Mouse (Mus musculus): Measurements from ENCODE around the gene Nyap2. TPM values are rescaled to one million over a fixed set of nuclear protein-coding genes. Genes with fewer than 3 reads are reported as not detected.

Nyap2 gene
- polyA plus RNA-seq, 1 experiment from 2014 or later: 0.42 TPM

GRCm38 (mm10) chr1:81098950-81099349, 22.2 kb downstream of the Nyap2 start:
- no peak overlapping the region for H3K27ac ChIP-seq (replicated peaks)
- no peaks in the 10 kb centered on the region for H3K9me3 ChIP-seq (replicated peaks)
- WGBS: 34% methylated on average over 1 of the region's 1 CpGs
- DNase-seq (ENCODE audit: low spot score): no peak
- H3K36me3 ChIP-seq: no peaks in the 10 kb centered on the region
- no peaks in the 10 kb centered on the region for H3K27me3 ChIP-seq (ENCODE audit: low read depth, poor library complexity, severe bottlenecking)
- peaks cover 48% of the 10 kb centered on the region for H3K4me1 ChIP-seq
- no peak overlapping the region for H3K4me3 ChIP-seq

DNA sequence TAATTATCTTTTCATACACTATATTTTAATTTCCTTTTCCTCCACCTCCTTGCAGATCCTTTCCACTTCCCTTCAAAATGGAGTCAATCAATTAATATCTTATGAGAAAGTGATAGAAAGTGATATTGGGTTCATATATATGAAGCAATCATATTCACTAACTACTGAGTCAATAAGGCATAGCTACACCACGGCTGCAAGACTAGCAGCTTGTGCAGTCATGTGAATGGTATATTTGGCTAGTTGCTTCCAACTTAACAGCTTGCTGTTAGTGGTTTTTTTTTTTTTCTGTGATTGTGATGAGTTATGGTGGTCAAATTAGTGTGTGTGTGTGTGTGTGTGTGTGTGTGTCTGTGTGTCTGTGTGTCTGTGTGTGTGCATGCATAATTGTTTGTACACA, 25.0 kb downstream of the Nyap2 start:
- no peaks in the 10 kb centered on the region for H3K36me3 ChIP-seq

DNA sequence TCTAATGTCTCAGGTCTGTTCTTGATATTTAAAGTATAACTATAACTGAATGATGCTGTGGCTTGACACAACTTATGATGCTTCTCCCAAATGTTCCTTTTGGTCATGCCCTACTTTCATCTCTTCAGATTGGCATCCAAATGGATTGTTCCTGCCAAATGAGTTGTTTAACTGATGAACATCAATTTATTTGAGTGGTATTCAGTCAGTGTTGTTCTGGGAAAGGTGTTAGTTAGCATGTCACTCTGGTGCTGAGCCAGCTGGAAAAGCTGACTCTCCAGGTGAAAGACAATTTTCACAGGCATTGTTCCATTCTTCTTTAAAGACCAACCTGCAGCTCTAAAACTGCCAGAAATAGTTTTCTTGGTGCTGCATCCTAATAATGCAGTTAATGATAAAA, 43.0 kb downstream of the Nyap2 start:
- no peaks in the 10 kb centered on the region for H3K27me3 ChIP-seq (ENCODE audit: low read depth, poor library complexity, severe bottlenecking)

More for the DNA sequence above, 25.0 kb downstream of the Nyap2 start:
- Histone ChIP-seq H3K4me1 (peaks cover 33% of the 10 kb centered on the region), H3K27ac (replicated peaks) (no peak overlapping the region), H3K27me3 (ENCODE audit: low read depth, poor library complexity, severe bottlenecking) (no peaks in the 10 kb centered on the region), H3K9me3 (replicated peaks) (no peaks in the 10 kb centered on the region), H3K4me3 (no peak overlapping the region)
- WGBS: 95% methylated on average over 1 of the region's 1 CpGs
- no peak for DNase-seq (ENCODE audit: low spot score)

DNA sequence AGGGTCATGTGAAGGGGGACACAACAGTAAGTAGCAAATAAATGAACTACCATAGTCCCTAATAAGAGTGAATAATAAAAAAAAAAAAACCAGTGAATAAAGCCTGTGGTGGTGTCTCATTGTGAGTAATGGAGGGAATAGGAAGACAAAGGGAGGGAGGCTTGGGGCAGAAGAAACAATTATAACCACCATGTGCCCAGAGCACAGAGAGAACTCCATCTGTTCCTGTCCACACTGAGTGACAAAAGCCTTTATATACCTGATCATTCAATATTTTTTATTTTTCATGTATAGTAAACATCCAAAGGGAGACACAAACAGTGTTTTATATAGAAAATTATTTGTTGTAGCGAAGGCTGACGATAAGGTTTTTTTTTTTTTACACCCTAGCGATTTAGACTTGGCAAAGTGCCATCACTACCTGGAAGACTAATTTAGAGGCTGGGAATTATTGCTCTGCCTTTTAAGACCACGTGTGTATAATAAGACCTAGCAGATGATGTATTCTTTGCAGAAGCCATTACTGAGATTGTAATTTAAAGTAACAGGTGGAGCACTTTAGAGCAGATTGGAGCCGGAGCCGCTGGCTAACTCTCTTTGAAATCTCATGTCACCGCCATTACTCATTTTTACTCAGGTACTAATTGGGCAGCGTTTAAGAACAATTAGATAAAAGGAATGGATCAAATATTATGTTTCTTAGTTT, 55.4 kb downstream of the Nyap2 start:
- H3K4me3 ChIP-seq: no peak overlapping the region
- H3K36me3 ChIP-seq: no peaks in the 10 kb centered on the region
- no peak overlapping the region for H3K27ac ChIP-seq (replicated peaks)
- H3K27me3 ChIP-seq (ENCODE audit: low read depth, poor library complexity, severe bottlenecking): no peaks in the 10 kb centered on the region
- WGBS: 90% methylated on average over 8 of the region's 8 CpGs
- DNase-seq (ENCODE audit: low spot score): no peak
- H3K4me1 ChIP-seq: no peaks in the 10 kb centered on the region
- H3K9me3 ChIP-seq (replicated peaks): no peaks in the 10 kb centered on the region

More for the DNA sequence above, 43.0 kb downstream of the Nyap2 start:
- no peak for DNase-seq (ENCODE audit: low spot score)
- Histone ChIP-seq H3K4me1 (no peaks in the 10 kb centered on the region), H3K36me3 (no peaks in the 10 kb centered on the region), H3K4me3 (no peak overlapping the region), H3K27ac (replicated peaks) (no peak overlapping the region), H3K9me3 (replicated peaks) (no peaks in the 10 kb centered on the region)

DNA sequence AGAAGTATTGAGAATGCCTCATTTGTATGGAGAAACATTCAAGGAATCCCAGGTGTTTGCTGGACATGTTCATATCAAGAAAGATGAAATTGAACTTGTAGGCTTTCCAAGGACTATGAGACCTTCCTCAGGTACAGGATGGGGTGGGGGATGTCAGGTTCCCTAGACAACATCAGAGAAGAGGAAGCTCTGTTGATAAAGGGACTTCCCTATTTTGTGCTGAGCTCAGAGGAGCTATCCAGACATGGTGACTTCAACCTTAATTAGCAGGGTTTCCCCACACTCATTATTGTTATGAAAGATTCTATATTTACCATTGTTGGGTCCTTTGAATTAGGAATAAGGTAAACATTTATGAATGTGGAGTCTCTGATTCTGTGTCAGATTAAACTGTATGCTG, 67.1 kb downstream of the Nyap2 start:
- no peaks in the 10 kb centered on the region for H3K27me3 ChIP-seq (ENCODE audit: low read depth, poor library complexity, severe bottlenecking)
- no peak overlapping the region for H3K4me3 ChIP-seq
- H3K4me1 ChIP-seq: no peaks in the 10 kb centered on the region
- no peaks in the 10 kb centered on the region for H3K9me3 ChIP-seq (replicated peaks)
- no peaks in the 10 kb centered on the region for H3K36me3 ChIP-seq
- no peak for DNase-seq (ENCODE audit: low spot score)
- H3K27ac ChIP-seq (replicated peaks): no peak overlapping the region

- H3K4me3 ChIP-seq: no peak overlapping the region
- H3K27ac ChIP-seq (replicated peaks): no peak overlapping the region
- no peaks in the 10 kb centered on the region for H3K4me1 ChIP-seq
- H3K9me3 ChIP-seq (replicated peaks): no peaks in the 10 kb centered on the region
- no peaks in the 10 kb centered on the region for H3K27me3 ChIP-seq (ENCODE audit: low read depth, poor library complexity, severe bottlenecking)
- DNase-seq (ENCODE audit: low spot score): no peak
- H3K36me3 ChIP-seq: no peaks in the 10 kb centered on the region
These were observed 68.8 kb downstream of the Nyap2 start for GRCm38 (mm10) chr1:81145576-81145975.

DNA sequence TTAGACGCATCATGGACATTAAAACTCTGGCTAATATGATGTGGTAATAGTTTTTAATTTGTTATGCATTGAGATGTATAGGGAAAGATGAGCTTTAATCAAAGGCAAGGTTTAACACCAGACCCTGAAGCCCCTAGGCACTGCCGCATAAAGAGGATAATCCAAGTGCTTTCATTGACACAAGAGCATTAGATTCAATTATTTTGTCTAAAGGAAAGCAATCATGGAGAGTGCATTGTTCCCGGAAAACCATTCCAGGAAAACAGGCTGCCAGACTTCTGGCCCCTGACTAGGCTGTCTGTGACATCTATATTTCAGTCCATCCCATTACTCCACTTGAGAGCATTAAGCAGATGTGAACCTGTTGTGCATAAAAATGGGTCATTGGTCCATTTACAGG, 92.5 kb downstream of the Nyap2 start:
- no peak for DNase-seq (ENCODE audit: low spot score)
- no peak overlapping the region for H3K27ac ChIP-seq (replicated peaks)
- H3K4me1 ChIP-seq: peaks cover 7% of the 10 kb centered on the region
- no peaks in the 10 kb centered on the region for H3K36me3 ChIP-seq
- peaks cover 12% of the 10 kb centered on the region; the same call in 1 of the 2 replicates for H3K27me3 ChIP-seq (ENCODE audit: low read depth, poor library complexity, severe bottlenecking)
- H3K9me3 ChIP-seq (replicated peaks): no peaks in the 10 kb centered on the region
- 30% methylated on average over 3 of the region's 3 CpGs for WGBS
- no peak overlapping the region for H3K4me3 ChIP-seq

- H3K4me3 ChIP-seq: no peak overlapping the region
- no peaks in the 10 kb centered on the region for H3K9me3 ChIP-seq (replicated peaks)
- DNase-seq (ENCODE audit: low spot score): no peak
- H3K27me3 ChIP-seq (ENCODE audit: low read depth, poor library complexity, severe bottlenecking): peaks cover 12% of the 10 kb centered on the region; the same call in 1 of the 2 replicates
- no peak overlapping the region for H3K27ac ChIP-seq (replicated peaks)
- H3K36me3 ChIP-seq: no peaks in the 10 kb centered on the region
- H3K4me1 ChIP-seq: peaks cover 7% of the 10 kb centered on the region
These were observed 96.0 kb downstream of the Nyap2 start for GRCm38 (mm10) chr1:81172703-81173102.

DNA sequence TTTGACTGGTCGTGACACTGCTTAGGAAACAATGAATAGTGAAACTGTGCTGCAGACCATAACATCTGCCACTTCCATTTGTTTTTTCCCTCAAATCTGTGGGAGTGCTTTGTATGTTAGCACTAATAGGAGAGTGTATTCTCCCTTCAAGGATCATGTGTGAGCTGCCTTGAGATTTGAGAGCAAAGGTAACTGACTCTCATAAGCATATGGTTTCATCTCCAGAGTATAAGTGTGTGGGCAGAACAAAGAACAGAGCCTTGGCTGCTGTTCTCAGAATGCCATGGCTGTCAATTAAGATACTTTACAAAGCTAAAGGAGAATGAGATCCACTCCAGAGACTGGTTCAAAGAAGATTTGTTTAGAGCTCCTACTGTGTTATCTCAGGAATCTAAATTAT, 96.6 kb downstream of the Nyap2 start:
- no peak for DNase-seq (ENCODE audit: low spot score)
- no peak overlapping the region for H3K4me3 ChIP-seq
- H3K4me1 ChIP-seq: peaks cover 7% of the 10 kb centered on the region
- whole genome bisulfite sequencing: 70% methylated on average over 1 of the region's 1 CpGs
- H3K9me3 ChIP-seq (replicated peaks): no peaks in the 10 kb centered on the region
- no peaks in the 10 kb centered on the region for H3K36me3 ChIP-seq
- H3K27ac ChIP-seq (replicated peaks): no peak overlapping the region
- peaks cover 9% of the 10 kb centered on the region; the same call in 1 of the 2 replicates for H3K27me3 ChIP-seq (ENCODE audit: low read depth, poor library complexity, severe bottlenecking)

DNA sequence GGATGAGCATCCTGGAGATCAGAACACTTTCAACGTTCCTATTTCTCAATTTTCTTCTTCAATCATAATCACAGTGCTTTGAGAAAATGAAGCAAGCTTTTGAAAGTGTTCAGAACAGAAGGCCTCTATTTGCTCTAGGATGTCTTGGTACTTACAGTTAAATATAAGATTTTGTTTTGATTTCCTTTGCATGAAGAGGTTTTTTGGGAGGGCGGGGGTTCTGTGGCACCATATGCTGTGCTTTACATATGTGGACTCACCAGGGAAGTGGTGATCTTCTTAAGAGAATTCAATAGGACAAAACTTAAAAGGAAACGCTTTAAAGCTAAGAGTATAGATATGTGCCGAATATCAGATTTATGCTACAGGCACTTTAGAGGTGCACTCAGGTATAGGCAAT, 103.0 kb downstream of the Nyap2 start:
- H3K9me3 ChIP-seq (replicated peaks): no peaks in the 10 kb centered on the region
- peaks cover 4% of the 10 kb centered on the region for H3K4me1 ChIP-seq
- H3K36me3 ChIP-seq: no peaks in the 10 kb centered on the region
- WGBS: 93% methylated on average over 4 of the region's 4 CpGs
- H3K27me3 ChIP-seq (ENCODE audit: low read depth, poor library complexity, severe bottlenecking): no peaks in the 10 kb centered on the region
- no peak for DNase-seq (ENCODE audit: low spot score)
- H3K27ac ChIP-seq (replicated peaks): no peak overlapping the region
- H3K4me3 ChIP-seq: no peak overlapping the region

GRCm38 (mm10) chr1:81180686-81181085, 103.9 kb downstream of the Nyap2 start:
- Histone ChIP-seq H3K4me3 (no peak overlapping the region), H3K9me3 (replicated peaks) (no peaks in the 10 kb centered on the region), H3K27ac (replicated peaks) (no peak overlapping the region), H3K27me3 (ENCODE audit: low read depth, poor library complexity, severe bottlenecking) (no peaks in the 10 kb centered on the region), H3K4me1 (peaks cover 4% of the 10 kb centered on the region), H3K36me3 (no peaks in the 10 kb centered on the region)
- 83% methylated on average over 3 of the region's 3 CpGs for WGBS
- no peak for DNase-seq (ENCODE audit: low spot score)

GRCm38 (mm10) chr1:81209536-81209935, 132.8 kb downstream of the Nyap2 start:
- no peaks in the 10 kb centered on the region for H3K27me3 ChIP-seq (ENCODE audit: low read depth, poor library complexity, severe bottlenecking)
- no peaks in the 10 kb centered on the region for H3K36me3 ChIP-seq
- H3K4me1 ChIP-seq: no peaks in the 10 kb centered on the region
- H3K9me3 ChIP-seq (replicated peaks): no peaks in the 10 kb centered on the region
- no peak overlapping the region for H3K4me3 ChIP-seq
- no peak overlapping the region for H3K27ac ChIP-seq (replicated peaks)
- DNase-seq (ENCODE audit: low spot score): no peak
- 95% methylated on average over 2 of the region's 2 CpGs for WGBS

DNA sequence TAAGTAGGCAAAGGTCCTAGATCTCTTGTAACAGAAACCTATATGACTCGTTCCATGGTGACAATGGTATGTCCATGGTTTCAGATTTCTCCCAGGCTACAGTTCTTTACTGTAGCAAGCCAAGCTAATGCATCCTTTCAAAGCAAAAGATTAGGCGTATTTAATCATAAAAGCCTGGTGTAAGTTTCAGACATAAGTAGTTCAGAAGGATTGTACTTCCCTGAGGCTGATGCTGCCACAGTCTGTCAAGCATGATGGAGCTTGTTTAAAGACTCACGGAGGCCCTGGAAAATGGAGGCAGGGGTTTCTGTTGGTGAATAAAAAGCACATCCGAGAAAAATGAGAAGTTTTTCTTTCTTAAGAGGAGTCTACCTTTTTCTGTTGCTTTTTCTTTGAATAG, 134.7 kb downstream of the Nyap2 start:
- no peaks in the 10 kb centered on the region for H3K27me3 ChIP-seq (ENCODE audit: low read depth, poor library complexity, severe bottlenecking)
- H3K9me3 ChIP-seq (replicated peaks): no peaks in the 10 kb centered on the region
- H3K4me3 ChIP-seq: no peak overlapping the region
- no peaks in the 10 kb centered on the region for H3K36me3 ChIP-seq
- 81% methylated on average over 4 of the region's 4 CpGs for WGBS
- no peak overlapping the region for H3K27ac ChIP-seq (replicated peaks)
- no peak for DNase-seq (ENCODE audit: low spot score)
- no peaks in the 10 kb centered on the region for H3K4me1 ChIP-seq

- Histone ChIP-seq H3K4me3 (no peak overlapping the region), H3K36me3 (no peaks in the 10 kb centered on the region), H3K4me1 (peaks cover 8% of the 10 kb centered on the region; the same call in 1 of the 2 replicates), H3K27me3 (ENCODE audit: low read depth, poor library complexity, severe bottlenecking) (no peaks in the 10 kb centered on the region), H3K9me3 (replicated peaks) (no peaks in the 10 kb centered on the region), H3K27ac (replicated peaks) (no peak overlapping the region)
- no peak for DNase-seq (ENCODE audit: low spot score)
- 41% methylated on average over 1 of the region's 1 CpGs for WGBS
These were observed 143.0 kb downstream of the Nyap2 start for GRCm38 (mm10) chr1:81219790-81220189.
